ENCODE assay signal across 9 mouse cellular contexts in the genomic region with DNA sequence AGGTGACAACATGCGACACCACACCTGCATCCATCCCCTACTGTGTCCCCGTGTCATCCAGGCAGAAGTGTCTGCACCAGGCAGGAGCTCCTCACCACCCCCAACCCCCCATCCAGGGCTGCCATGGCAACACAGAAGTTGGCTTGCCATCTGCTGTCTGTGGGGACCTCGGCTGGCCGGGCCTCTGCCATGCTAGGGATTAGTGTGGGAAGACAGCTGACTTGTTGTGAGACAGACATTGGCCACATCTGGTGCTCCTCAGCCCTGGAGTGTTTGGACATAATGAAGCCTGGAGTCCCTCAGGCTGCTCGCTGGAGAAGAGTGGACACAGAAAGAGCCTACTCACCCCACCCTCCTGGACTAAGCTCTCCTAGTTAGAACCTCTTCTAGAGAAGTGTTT. TPM values are rescaled to one million over a fixed set of nuclear protein-coding genes. Genes with fewer than 3 reads are reported as not detected.
A peak's percentile ranks its signal among the peaks of the same experiment; 100 is the strongest.
DNase-seq lines count a peak whose midpoint lies in the region; ATAC-seq lines count a peak whose summit lies in the region.
"Had no signal": no experiment of that assay in that cellular context is flagged by ENCODE, and none has a peak within 500 bp of the region (broad histone marks: within the 10 kb centered on the region; RNA-seq: fewer than 3 reads in every experiment).

No protein-coding gene starts in this region.

- WGBS in kidney, embryonic 14.5 days: 37% methylated on average over 5 of the region's 5 CpGs
- 24% methylated on average over 5 of the region's 5 CpGs for WGBS in embryonic facial prominence, embryonic 12.5 days
- 6% methylated on average over 5 of the region's 5 CpGs for WGBS in hindbrain, embryonic 13.5 days
- 7% methylated on average over 5 of the region's 5 CpGs for WGBS in midbrain, embryonic 11.5 days

- H3K9me3 ChIP-seq in kidney, embryonic 14.5 days (ENCODE audit: control insufficient read depth, low read length): no peaks in the 10 kb centered on the region
- no peaks in the 10 kb centered on the region for H3K9me3 ChIP-seq in embryonic facial prominence, embryonic 12.5 days
- H3K9me3 ChIP-seq in hindbrain, embryonic 13.5 days: no peaks in the 10 kb centered on the region
- H3K9me3 ChIP-seq in midbrain, embryonic 11.5 days (ENCODE audit: control insufficient read depth, low read length): no peaks in the 10 kb centered on the region

- no peaks in the 10 kb centered on the region for H3K36me3 ChIP-seq in kidney, embryonic 14.5 days (ENCODE audit: control insufficient read depth, insufficient read depth, low read length)
- H3K36me3 ChIP-seq in embryonic facial prominence, embryonic 12.5 days: no peaks in the 10 kb centered on the region
- no peaks in the 10 kb centered on the region for H3K36me3 ChIP-seq in hindbrain, embryonic 13.5 days
- H3K36me3 ChIP-seq in midbrain, embryonic 11.5 days (ENCODE audit: control insufficient read depth, insufficient read depth, low read length): no peaks in the 10 kb centered on the region

- H3K4me3 ChIP-seq in kidney, embryonic 14.5 days (ENCODE audit: low read length): no peak overlapping the region
- no peak overlapping the region for H3K4me3 ChIP-seq in embryonic facial prominence, embryonic 12.5 days
- no peak overlapping the region for H3K4me3 ChIP-seq in hindbrain, embryonic 13.5 days
- H3K4me3 ChIP-seq in midbrain, embryonic 11.5 days (ENCODE audit: low read depth, low read length): no peak overlapping the region

- no peak for DNase-seq in kidney, adult 18-20 months
- peak; percentile 91 for DNase-seq in midbrain, embryonic 11.5 days (ENCODE audit: low spot score, missing footprints)
- no peak for DNase-seq in liver
- no peak for DNase-seq in adrenal gland, postnatal 14 days

- H3K27ac ChIP-seq in kidney, embryonic 14.5 days (ENCODE audit: low read depth, low read length): peak overlapping the region; percentile 2; the same call in 1 of the 2 replicates
- H3K27ac ChIP-seq in embryonic facial prominence, embryonic 12.5 days: no peak overlapping the region
- H3K27ac ChIP-seq in hindbrain, embryonic 13.5 days: peak overlapping the region; percentile 74
- H3K27ac ChIP-seq in midbrain, embryonic 11.5 days (ENCODE audit: low read depth, low read length): peak overlapping the region; percentile 52

- peaks cover 42% of the 10 kb centered on the region for H3K4me1 ChIP-seq in kidney, embryonic 14.5 days (ENCODE audit: control insufficient read depth, insufficient read depth, low read length)
- peaks cover 31% of the 10 kb centered on the region for H3K4me1 ChIP-seq in embryonic facial prominence, embryonic 12.5 days
- H3K4me1 ChIP-seq in hindbrain, embryonic 13.5 days (replicated peaks): peaks cover 47% of the 10 kb centered on the region
- peaks cover 29% of the 10 kb centered on the region for H3K4me1 ChIP-seq in midbrain, embryonic 11.5 days (ENCODE audit: control insufficient read depth, insufficient read depth, low read length)

- no peak overlapping the region for H3K9ac ChIP-seq in kidney, embryonic 14.5 days (ENCODE audit: low read depth, low read length)
- no peak overlapping the region for H3K9ac ChIP-seq in embryonic facial prominence, embryonic 12.5 days
- 0 out of 2 replicates have a peak overlapping the region, but pooled peaks have one; percentile 6 for H3K9ac ChIP-seq in hindbrain, embryonic 13.5 days
- H3K9ac ChIP-seq in midbrain, embryonic 11.5 days (ENCODE audit: low read length): no peak overlapping the region

- H3K27me3 ChIP-seq in kidney, embryonic 14.5 days (ENCODE audit: control insufficient read depth, insufficient read depth, low read length): no peaks in the 10 kb centered on the region
- 0 out of 2 replicates have a peak, but pooled peaks cover 3% of the 10 kb centered on the region for H3K27me3 ChIP-seq in embryonic facial prominence, embryonic 12.5 days
- no peaks in the 10 kb centered on the region for H3K27me3 ChIP-seq in hindbrain, embryonic 13.5 days
- H3K27me3 ChIP-seq in midbrain, embryonic 11.5 days (ENCODE audit: control insufficient read depth, insufficient read depth, low read length): no peaks in the 10 kb centered on the region

- H3K4me2 ChIP-seq in kidney, embryonic 14.5 days (replicated peaks; ENCODE audit: low read depth, low read length): no peak overlapping the region
- no peak overlapping the region for H3K4me2 ChIP-seq in embryonic facial prominence, embryonic 12.5 days (replicated peaks)
- H3K4me2 ChIP-seq in hindbrain, embryonic 13.5 days: 0 out of 2 replicates have a peak overlapping the region, but pooled peaks have one; percentile 6
- peak overlapping the region; percentile 6; the same call in 1 of the 2 replicates for H3K4me2 ChIP-seq in midbrain, embryonic 11.5 days

- peak; percentile 26; the same call in 1 of the 2 replicates for ATAC-seq in kidney, embryonic 14.5 days (ENCODE audit: low FRiP score, low TSS enrichment)
- ATAC-seq in embryonic facial prominence, embryonic 12.5 days (ENCODE audit: insufficient number of reproducible peaks, insufficient read depth, low FRiP score, low TSS enrichment): peak; percentile 44; the same call in 1 of the 2 replicates
- peak; percentile 70 for ATAC-seq in hindbrain, embryonic 13.5 days (ENCODE audit: low FRiP score)
- peak; percentile 86 for ATAC-seq in midbrain, embryonic 11.5 days (ENCODE audit: low FRiP score)
- ATAC-seq in CD4-positive, CD25-positive, alpha-beta regulatory T cell, adult 4 months: no peak

RNA-seq across cellular contexts. Expression of a gene that starts 40.8 kb away (rescaled TPM):
- polyA plus RNA-seq in kidney, embryonic 14.5 days (2014; fragmentation: Nextera tagmentation; extraction: Ambion mirVana): 7.4 and 10.1 TPM in 2 replicates
- 2.5 and 2.8 TPM in 2 replicates for polyA plus RNA-seq in embryonic facial prominence, embryonic 12.5 days (2016; fragmentation: Nextera tagmentation; extraction: Ambion mirVana)
- 14.3 and 14.8 TPM in 2 replicates for polyA plus RNA-seq in hindbrain, embryonic 13.5 days (2015; fragmentation: Nextera tagmentation; extraction: Ambion mirVana)
- 6.0 and 6.1 TPM in 2 replicates for polyA plus RNA-seq in midbrain, embryonic 11.5 days (2014; fragmentation: Nextera tagmentation; extraction: Ambion mirVana)
- total RNA-seq in adrenal gland, postnatal 14 days (2021): 18.9 and 22.9 TPM in 2 replicates
- 1 to 10 TPM in 1 of 2 experiments, under 1 TPM in 1; 0.95 to 1.2 TPM for polyA plus RNA-seq in CD4-positive, CD25-positive, alpha-beta regulatory T cell, adult 4 months (2017; shearing (Covaris generic))
- total RNA-seq: common myeloid progenitor, adult 5-6 weeks had no signal

Comparison
In these comparisons a context has a peak if more than half of its experiments do, and no peak if none do; other contexts are left out.
1. H3K4me2 ChIP-seq: peak in hindbrain, embryonic 13.5 days (single experiment) and midbrain, embryonic 11.5 days (single experiment); none in kidney, embryonic 14.5 days (single experiment) and embryonic facial prominence, embryonic 12.5 days (single experiment).